Mouse (Mus musculus) mouse embryonic stem cell (cell line): Measurements from ENCODE around the gene Xylt2.
"Not testable (repeated sequence)": the region's sequence is repeated elsewhere in the genome, so short reads cannot be mapped to it uniquely, and the experiment has no call there.

ENCODE experiments used
- in situ Hi-C, 2 experiments: fragments of 300-500 bp; cut with MboI; formaldehyde crosslinking; loops; 1 replicate in 1 of 2; 3 replicates in 1 of 2; pipeline ENCODE4 v1.14.3; 2019 to 2020; ENCODE audit warnings: low sequenced_read_pairs in 2 of 2, low pct_unique_long_range_greater_than_20kb in 1 of 2, mixed read lengths in 1 of 2; ENCODE audit not compliant: unreplicated experiment in 1 of 2

The Xylt2 gene

GRCm38 (mm10) chr11:94676754-94677606, at the start of gene Xylt2:
Xylt2 (minus strand) TSS chr11:94677515.
- in situ Hi-C loops = no loop called here

- in situ Hi-C loops = no loop called here
Measured at GRCm38 (mm10) chr11:94719216-94719615, 41.9 kb upstream of the Xylt2 start.

GRCm38 (mm10) chr11:94718113-94718909, 41.0 kb upstream of the Xylt2 start:
- in situ Hi-C loops = no loop called here

- in situ Hi-C loops = no loop called here
Measured at GRCm38 (mm10) chr11:94717239-94717638, 39.9 kb upstream of the Xylt2 start.

- in situ Hi-C loops = no loop called here
Measured at GRCm38 (mm10) chr11:94716754-94717153, 39.4 kb upstream of the Xylt2 start.

GRCm38 (mm10) chr11:94715622-94716021, 38.3 kb upstream of the Xylt2 start:
- in situ Hi-C loops = no loop called here

- in situ Hi-C loops = no loop called here
Measured at GRCm38 (mm10) chr11:94713246-94713860, 36.0 kb upstream of the Xylt2 start.

- in situ Hi-C loops = no loop called here
Measured at GRCm38 (mm10) chr11:94704472-94704871, 27.2 kb upstream of the Xylt2 start, which contains the start of gene Gm11541. Gm11541 (minus strand) TSS chr11:94704499.

- in situ Hi-C loops = no loop called here
Measured at GRCm38 (mm10) chr11:94704020-94704419, 26.7 kb upstream of the Xylt2 start.

- in situ Hi-C loops = no loop called here
Measured at GRCm38 (mm10) chr11:94702216-94702610, 24.9 kb upstream of the Xylt2 start.

GRCm38 (mm10) chr11:94701401-94702215, 24.3 kb upstream of the Xylt2 start:
- in situ Hi-C loops = no loop called here

- in situ Hi-C loops = no loop called here
Measured at GRCm38 (mm10) chr11:94699399-94699798, 22.1 kb upstream of the Xylt2 start.

- in situ Hi-C loops = no loop called here
Measured at GRCm38 (mm10) chr11:94697703-94698464, 20.6 kb upstream of the Xylt2 start.

- in situ Hi-C loops = no loop called here
Measured at GRCm38 (mm10) chr11:94697140-94697539, 19.8 kb upstream of the Xylt2 start.

- in situ Hi-C loops = no loop called here
Measured at GRCm38 (mm10) chr11:94695508-94695907, 18.2 kb upstream of the Xylt2 start.

GRCm38 (mm10) chr11:94692502-94692901, 15.2 kb upstream of the Xylt2 start:
- in situ Hi-C loops = not testable (repeated sequence)

GRCm38 (mm10) chr11:94687178-94687577, 9.9 kb upstream of the Xylt2 start:
- in situ Hi-C loops = no loop called here

GRCm38 (mm10) chr11:94682427-94682826, 5.1 kb upstream of the Xylt2 start:
- in situ Hi-C loops = no loop called here
